Mouse (Mus musculus): ENCODE measurements around the gene Actc1.

Gene Actc1

DNA sequence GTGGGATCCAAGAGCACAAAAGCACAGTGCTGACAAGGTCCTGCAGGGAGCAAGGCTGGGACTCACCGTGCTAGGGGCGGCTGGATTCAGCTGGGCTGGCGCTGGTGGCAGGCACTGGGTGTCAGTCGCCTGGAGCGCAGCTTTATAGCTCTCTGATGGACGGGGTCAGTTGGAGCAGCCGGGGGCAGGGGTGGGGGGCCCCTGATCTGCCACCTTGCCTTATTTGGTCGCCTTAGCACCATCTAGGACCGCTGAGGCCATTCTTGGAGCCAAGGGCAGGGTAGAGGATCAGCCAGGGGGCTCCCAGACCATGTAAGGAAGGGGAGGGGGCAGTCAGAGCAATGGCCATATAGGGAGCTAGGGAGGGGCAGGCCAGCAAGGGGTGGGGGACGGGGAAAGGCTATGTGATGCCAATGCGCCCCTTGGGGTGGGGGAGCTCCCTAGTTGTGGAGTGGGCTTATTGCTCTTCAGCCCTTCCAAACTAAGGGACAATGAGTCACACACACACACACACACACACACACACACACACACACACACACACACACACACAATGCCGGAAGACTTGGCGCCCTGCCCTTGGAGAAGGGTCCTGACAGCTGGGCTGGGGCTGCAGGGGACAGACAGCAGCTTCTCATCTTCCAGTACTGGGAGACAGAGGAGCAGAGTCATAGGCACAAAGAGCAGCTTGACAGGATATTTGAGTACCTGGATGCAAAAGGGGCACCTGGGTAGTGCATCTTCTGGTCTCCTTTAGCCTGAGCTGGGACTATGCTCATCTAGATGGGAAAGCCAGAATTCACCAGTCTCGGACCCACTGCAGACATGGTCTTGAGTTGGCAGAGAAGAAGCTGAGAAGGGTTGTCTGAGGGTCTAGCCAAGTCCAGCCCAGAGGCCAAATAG, at the start of gene Actc1:
Gene Actc1, minus strand, starts transcription at position 853 of the 903 bp plus-strand sequence.
- no peak for DNase-seq

- DNase-seq, result no peak
Observed at GRCm38 (mm10) chr2:114102471-114102870, 49.1 kb upstream of the Actc1 start.

- DNase-seq, result no peak
Observed at GRCm38 (mm10) chr2:114100834-114101233, 47.5 kb upstream of the Actc1 start.

DNA sequence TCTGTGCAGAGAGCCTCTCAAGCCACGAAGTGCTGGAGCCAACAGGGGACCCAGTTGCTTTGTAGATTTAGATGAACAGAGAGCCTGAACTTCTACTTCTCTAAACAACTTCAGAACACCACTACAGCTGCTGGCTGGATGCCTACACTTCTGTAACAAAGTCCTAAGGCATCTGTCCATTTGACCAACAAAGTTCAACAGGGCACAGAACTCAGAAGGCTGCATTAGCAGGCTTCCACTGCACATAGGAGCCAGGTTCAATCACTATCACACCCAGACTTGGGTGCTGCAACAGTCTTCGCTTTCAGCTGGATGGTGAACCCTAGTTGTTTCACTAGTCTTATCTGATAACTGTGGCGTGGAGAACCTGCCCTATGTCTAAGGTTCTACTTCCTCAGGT, 46.5 kb upstream of the Actc1 start:
- no peak for DNase-seq

- no peak for DNase-seq
Observed at GRCm38 (mm10) chr2:114099109-114099508, 45.8 kb upstream of the Actc1 start.

DNA sequence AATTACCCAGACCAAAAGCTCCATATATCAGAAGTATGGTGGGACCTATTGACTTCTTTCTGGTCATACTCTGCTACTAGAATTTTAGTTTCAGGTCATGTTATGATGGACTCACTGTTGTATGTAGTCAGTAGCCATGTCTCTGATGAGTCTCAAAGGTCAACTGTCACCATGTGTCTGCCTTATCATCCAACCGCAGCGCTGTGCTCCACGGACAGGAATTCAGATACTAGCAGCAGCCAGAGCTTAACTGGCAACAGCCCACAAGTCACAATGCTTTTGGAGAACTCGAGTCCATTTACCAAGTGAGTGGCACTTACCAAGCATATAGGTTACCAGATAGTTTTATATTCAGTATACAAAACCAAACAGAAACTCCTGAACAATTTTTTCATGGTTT, 44.3 kb upstream of the Actc1 start:
- DNase-seq, result no peak

DNA sequence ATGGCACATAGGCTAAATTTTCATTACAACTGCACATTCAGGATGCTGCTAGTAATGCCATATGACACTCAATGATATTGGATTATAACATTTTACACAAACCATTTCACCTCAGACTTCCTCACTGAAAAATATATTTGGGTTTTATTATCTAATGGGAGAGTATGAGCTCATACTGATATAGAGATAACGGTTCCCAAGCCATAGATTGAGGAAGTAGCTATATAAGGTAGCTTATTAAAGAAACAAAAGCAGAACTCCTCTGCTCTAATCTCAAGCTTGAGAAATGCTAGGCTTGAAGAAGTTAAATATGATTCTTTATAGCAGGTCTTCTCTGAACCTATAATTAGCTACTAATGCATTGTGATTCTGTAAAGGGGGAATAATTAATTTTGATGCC, 43.2 kb upstream of the Actc1 start:
- DNase-seq, result no peak

DNA sequence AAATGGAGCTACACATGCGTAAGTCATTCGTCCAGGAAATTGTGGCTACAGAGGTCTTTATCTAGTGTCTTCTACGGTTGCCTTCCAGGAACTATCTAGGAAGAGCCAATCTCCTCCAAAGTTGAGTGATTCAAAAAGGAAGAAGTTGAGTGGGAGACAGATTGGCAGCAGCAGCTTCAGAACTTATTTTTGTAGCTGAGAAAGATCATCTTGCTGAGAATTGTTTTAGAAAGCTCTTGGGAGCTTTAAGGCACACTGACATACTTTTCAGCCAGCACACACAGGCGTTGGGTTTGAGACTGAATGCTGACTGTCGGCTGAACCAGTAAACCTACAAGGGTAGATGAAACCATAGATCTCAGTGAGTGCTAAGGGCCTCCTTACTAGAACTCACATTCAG, 42.0 kb upstream of the Actc1 start:
- DNase-seq, result no peak

DNA sequence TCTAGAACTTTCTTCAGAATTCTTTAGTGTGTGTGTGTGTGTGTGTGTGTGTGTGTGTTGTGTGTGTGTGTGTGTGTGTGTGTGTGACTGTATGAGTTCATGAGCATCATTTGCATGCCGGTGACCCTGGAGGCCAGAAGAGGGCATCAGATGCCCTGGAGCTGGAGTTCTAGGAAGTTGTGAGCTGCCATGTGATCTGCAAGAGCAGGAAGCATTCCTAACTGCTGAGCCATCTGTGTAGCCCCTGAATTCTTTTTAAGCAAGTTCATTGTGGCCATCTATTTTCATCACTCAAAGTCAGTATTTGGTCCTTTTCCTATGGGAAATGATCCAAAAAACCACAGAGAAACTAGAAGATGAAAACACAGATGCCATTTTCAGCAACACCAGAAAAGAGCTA, 41.3 kb upstream of the Actc1 start:
- DNase-seq, result peak in 1 of 2 experiments; percentile 8

DNA sequence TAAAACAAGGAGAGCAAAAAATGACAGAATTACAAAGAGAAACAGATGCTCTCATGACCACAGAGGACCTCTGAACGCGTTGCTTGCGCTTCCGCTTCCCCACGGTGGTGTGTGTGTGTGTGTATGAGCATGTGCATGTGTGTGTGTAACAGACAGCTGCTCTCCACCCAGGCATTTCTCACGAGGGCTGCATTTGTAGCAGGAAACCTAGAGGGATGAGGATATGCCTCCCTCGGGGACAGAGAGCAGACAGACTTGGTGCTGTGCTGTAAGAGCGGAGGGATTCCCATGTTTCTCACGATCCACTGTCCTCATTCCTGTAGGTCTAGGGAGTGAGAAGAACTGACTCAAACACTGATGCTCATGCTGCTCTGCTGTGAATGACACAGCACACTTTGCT, 40.2 kb upstream of the Actc1 start:
- no peak for DNase-seq

GRCm38 (mm10) chr2:114089862-114090261, 36.5 kb upstream of the Actc1 start:
- no peak for DNase-seq

DNA sequence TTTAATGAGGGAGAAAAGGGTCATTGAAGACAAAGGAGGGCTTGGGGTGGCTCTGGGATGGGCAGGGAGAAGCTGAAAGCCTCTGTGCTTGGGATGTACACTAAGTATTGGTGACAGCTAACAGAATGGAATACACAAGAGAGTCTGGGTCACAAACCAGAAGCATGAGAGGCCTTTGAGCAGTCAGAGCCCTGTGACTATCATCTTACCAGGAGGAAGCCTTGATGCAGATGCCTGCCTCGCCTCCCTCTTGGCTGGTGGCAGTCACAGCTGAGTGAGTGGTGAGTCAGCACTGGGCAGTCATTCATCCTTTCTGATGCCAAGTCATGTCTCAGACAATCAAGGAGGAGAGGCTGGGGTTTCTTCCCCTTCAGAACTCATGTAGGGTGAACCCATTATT, 33.9 kb upstream of the Actc1 start:
- DNase-seq, result no peak

DNA sequence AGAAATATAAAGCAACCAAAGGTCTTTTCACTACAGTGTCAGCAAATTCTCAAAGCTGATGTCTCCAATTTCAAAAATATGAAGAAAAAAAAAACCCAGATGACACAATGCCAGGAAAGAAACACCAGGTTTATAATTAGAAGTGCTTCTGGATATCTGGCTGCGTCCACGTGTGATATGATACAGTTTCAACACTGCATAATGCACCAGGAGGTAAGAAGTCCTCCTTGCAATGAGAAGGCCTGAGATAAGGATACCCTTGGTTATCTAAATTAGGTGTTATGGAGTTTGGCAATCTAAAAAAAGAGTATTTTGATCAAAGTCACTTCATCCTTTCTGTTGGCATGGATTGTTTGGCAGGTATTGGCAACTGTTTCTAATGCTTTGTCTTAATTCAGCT, 18.5 kb upstream of the Actc1 start:
- DNase-seq, result no peak

- no peak for DNase-seq
Observed at GRCm38 (mm10) chr2:114066226-114066625, 12.9 kb upstream of the Actc1 start.

- no peak for DNase-seq
Observed at GRCm38 (mm10) chr2:114064004-114064403, 10.7 kb upstream of the Actc1 start.

- no peak for DNase-seq
Observed at GRCm38 (mm10) chr2:114060071-114060591, 6.8 kb upstream of the Actc1 start.

GRCm38 (mm10) chr2:114059608-114060007, 6.3 kb upstream of the Actc1 start:
- no peak for DNase-seq

- no peak for DNase-seq
Observed at GRCm38 (mm10) chr2:114058226-114058796, 5.0 kb upstream of the Actc1 start.

GRCm38 (mm10) chr2:114057303-114057853, 4.0 kb upstream of the Actc1 start:
- DNase-seq, result no peak

DNA sequence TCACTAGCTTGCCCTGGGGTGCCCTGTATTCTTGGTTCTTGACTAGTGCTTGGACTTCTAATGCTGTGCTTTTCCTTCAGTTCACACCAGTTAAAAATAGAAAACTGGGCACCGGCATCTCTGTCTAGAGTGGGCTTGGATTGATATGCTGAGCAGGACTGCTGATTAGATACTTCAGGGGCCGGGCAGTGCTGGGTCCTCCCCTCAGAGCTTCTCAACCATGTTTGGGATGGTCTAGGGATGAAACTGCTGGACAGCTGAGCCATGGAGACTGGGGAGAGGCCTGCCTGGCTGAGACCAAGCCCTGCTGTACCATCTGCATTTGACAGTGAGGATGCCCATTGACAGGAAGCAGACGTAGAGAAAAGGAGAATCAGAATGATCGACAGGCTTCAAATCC, 781 bp upstream of the Actc1 start:
- DNase-seq, result no peak

- DNase-seq, result no peak
Observed at GRCm38 (mm10) chr2:114051871-114052241, 1.5 kb downstream of the Actc1 start.

DNA sequence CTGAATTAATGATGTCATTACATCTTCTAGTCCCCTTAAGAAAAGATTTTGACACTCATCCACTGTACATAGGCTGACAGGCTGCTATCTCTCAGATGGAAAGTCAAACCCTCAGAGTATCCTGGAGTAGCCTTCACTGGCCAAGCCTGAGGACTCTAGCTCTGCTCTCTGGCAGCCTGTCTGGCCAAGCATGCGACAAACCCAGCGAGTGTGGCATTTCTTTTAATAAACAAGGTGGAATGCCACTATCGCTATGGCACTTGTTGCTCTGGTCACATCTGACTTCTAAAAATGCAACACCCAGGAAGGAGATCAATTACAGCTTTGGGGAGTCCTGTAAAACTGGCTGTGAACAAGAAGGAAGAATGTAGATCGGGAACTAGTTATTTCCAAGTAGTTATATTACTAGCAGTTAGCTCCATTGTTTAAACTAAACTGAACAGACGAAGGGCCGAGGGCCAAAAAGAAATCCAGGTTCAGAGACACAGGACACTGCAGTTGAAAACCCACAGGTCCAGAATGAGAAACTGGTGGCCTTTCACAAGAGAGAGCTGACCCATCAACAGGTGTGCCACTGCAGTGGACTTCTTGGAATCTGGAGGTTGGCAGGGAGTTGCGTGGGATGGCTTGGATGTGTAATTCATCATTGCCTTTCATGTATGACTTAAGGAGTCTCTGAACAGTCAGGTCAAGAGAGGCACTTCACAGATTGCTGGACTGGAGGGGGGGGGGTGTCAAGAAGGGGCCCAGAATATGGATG, 2.1 kb downstream of the Actc1 start:
- DNase-seq, result no peak

- no peak for DNase-seq
Observed at GRCm38 (mm10) chr2:114050150-114050549, 3.2 kb downstream of the Actc1 start.
